Mouse (Mus musculus) liver, embryonic 16.5 days (tissue): ENCODE measurements around the gene Thap7. TPM values are rescaled to one million over a fixed set of nuclear protein-coding genes. Genes with fewer than 3 reads are reported as not detected.

Experiments
- ATAC-seq: fragments of 200-750 bp; cut with Nextera tagmentation; 2 replicates; pipeline ENCODE4 v1.8.0; 2017; ENCODE audit warnings: low read depth, mild to moderate bottlenecking, moderate number of reproducible peaks, moderate library complexity
- H3K27ac ChIP-seq: fragments of 300-500 bp; sonication (generic); 2 replicates; pipeline ENCODE4 v1.5.1; 2014; ENCODE audit warnings: mild to moderate bottlenecking, low read length
- H3K27me3 ChIP-seq: fragments of 300-500 bp; sonication (generic); 2 replicates; pipeline ENCODE4 v1.6.1; 2014; ENCODE audit warnings: low read depth, low read length, mixed read lengths; ENCODE audit not compliant: control insufficient read depth, insufficient read depth
- H3K36me3 ChIP-seq: fragments of 300-500 bp; sonication (generic); 2 replicates; pipeline ENCODE4 v1.6.1; 2014; ENCODE audit warnings: mild to moderate bottlenecking; ENCODE audit not compliant: control insufficient read depth, insufficient read depth
- H3K4me1 ChIP-seq: fragments of 300-500 bp; sonication (generic); 2 replicates; pipeline ENCODE4 v1.6.1; 2014; ENCODE audit warnings: low read depth, low read length, mixed read lengths; ENCODE audit not compliant: control insufficient read depth
- H3K4me2 ChIP-seq: fragments of 300-500 bp; sonication (generic); 2 replicates; pipeline ENCODE4 v1.6.1; 2014; ENCODE audit warnings: low read depth, low read length, mixed read lengths
- H3K4me3 ChIP-seq: fragments of 300-500 bp; sonication (generic); 2 replicates; pipeline ENCODE4 v1.5.1; 2014; ENCODE audit warnings: low read depth, mild to moderate bottlenecking, low read length
- H3K9ac ChIP-seq: fragments of 300-500 bp; sonication (generic); 2 replicates; pipeline ENCODE4 v1.6.1; 2014; ENCODE audit warnings: low read depth, low read length
- H3K9me3 ChIP-seq: fragments of 300-500 bp; sonication (generic); replicated peaks from 2 replicates; pipeline ENCODE4 v1.6.1; 2016; ENCODE audit warnings: low read length; ENCODE audit not compliant: control insufficient read depth
- WGBS: fragments of 180-500 bp; shearing (Covaris S2); extraction: QIAGEN DNeasy Blood & Tissue Kit; methylation state at CpG from one replicate; pipeline ENCODE4 v1.1.7; 2014; ENCODE audit not compliant: insufficient replicate concordance; 5-methylcytosine and 5-hydroxymethylcytosine counted together
- polyA plus RNA-seq: library from polyadenylated mRNA; unstranded; fragments of >200 nt; fragmentation: Nextera tagmentation; extraction: Ambion mirVana; gene quantifications from 2 replicates; pipeline ENCODE4 v1.2.1, GENCODE M21; 2015

The Thap7 gene
- polyA plus RNA-seq, 1 experiment from 2014 or later, result 21.1 TPM

DNA sequence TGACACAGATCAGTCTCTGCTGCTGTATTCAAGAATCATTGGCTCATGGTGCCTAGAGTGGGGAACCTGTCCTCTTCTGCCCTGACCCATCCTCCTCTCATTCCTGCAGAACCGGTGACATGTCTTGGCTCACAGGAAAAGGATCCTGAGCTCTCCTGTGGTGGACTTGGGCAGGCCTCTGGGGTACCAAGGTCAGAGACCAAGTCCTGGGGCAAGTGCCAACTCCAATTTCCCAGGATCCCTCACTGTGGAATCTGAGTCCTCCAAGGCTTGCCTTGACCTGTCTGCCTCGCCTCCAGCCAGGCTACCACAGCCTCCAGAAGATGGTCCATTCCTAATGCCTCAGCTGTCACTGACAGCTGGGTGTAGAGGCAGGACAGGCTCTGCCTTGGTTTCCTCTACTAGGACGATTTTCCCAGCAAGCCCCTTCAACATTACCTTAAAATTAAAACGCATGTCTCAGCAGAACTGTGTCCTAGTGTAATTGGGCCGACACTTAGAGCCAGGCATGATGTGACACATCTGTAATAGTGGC is 23.9 kb downstream of the Thap7 start:
- Histone ChIP-seq H3K27ac (no peak overlapping the region), H3K4me2 (no peak overlapping the region), H3K9me3 (no peaks in the 10 kb centered on the region), H3K27me3 (peaks cover 2% of the 10 kb centered on the region; the same call in 1 of the 2 replicates), H3K36me3 (no peaks in the 10 kb centered on the region), H3K4me1 (peaks cover 18% of the 10 kb centered on the region), H3K9ac (no peak overlapping the region), H3K4me3 (no peak overlapping the region)
- WGBS, result 73% methylated on average over 5 of the region's 5 CpGs
- no peak for ATAC-seq

DNA sequence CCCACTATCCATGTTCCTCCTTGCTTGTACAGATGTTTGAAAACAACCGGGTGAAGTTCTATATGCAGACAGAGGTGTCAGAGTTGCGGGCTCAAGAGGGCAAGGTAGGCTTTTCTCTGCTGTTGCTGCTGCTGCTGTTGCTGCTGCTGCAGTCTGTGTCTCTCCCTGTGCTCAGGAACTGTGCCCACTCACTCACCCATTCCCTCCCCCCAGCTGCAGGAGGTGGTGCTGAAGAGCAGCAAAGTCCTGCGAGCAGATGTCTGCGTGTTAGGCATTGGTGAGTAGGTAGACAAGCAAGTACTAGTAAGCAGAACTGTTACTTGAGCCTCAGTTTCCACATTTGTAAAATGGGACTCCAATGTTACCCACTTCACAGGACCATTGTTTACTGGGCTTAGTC is 28.3 kb downstream of the Thap7 start:
- Histone ChIP-seq H3K9me3 (no peaks in the 10 kb centered on the region), H3K9ac (no peak overlapping the region), H3K36me3 (no peaks in the 10 kb centered on the region), H3K4me2 (no peak overlapping the region), H3K27ac (no peak overlapping the region), H3K27me3 (peaks cover 2% of the 10 kb centered on the region; the same call in 1 of the 2 replicates), H3K4me3 (no peak overlapping the region), H3K4me1 (no peaks in the 10 kb centered on the region)
- ATAC-seq, result no peak
- WGBS, result 56% methylated on average over 4 of the region's 4 CpGs

- H3K4me1 ChIP-seq, result no peaks in the 10 kb centered on the region
- H3K4me2 ChIP-seq, result no peak overlapping the region
- ATAC-seq, result no peak
- H3K4me3 ChIP-seq, result no peak overlapping the region
- no peaks in the 10 kb centered on the region for H3K36me3 ChIP-seq
- 50% methylated on average over 10 of the region's 10 CpGs for WGBS
- no peak overlapping the region for H3K27ac ChIP-seq
- peaks cover 2% of the 10 kb centered on the region; the same call in 1 of the 2 replicates for H3K27me3 ChIP-seq
- no peaks in the 10 kb centered on the region for H3K9me3 ChIP-seq
- no peak overlapping the region for H3K9ac ChIP-seq
Observed at GRCm38 (mm10) chr16:17499249-17499883, 31.6 kb downstream of the Thap7 start.

GRCm38 (mm10) chr16:17496499-17497305 is 34.2 kb downstream of the Thap7 start:
- no peaks in the 10 kb centered on the region for H3K4me1 ChIP-seq
- H3K27me3 ChIP-seq, result no peaks in the 10 kb centered on the region
- H3K36me3 ChIP-seq, result no peaks in the 10 kb centered on the region
- no peak overlapping the region for H3K4me2 ChIP-seq
- no peak for ATAC-seq
- WGBS, result 56% methylated on average over 2 of the region's 2 CpGs
- no peaks in the 10 kb centered on the region for H3K9me3 ChIP-seq
- H3K27ac ChIP-seq, result no peak overlapping the region
- no peak overlapping the region for H3K9ac ChIP-seq
- H3K4me3 ChIP-seq, result no peak overlapping the region

- peaks cover 13% of the 10 kb centered on the region for H3K27me3 ChIP-seq
- no peak overlapping the region for H3K4me3 ChIP-seq
- H3K27ac ChIP-seq, result no peak overlapping the region
- WGBS, result 45% methylated on average over 5 of the region's 5 CpGs
- H3K4me1 ChIP-seq, result peaks cover 13% of the 10 kb centered on the region
- no peak for ATAC-seq
- H3K4me2 ChIP-seq, result no peak overlapping the region
- H3K9me3 ChIP-seq, result no peaks in the 10 kb centered on the region
- no peaks in the 10 kb centered on the region; the same call in 1 of the 2 replicates for H3K36me3 ChIP-seq
- no peak overlapping the region for H3K9ac ChIP-seq
Observed at GRCm38 (mm10) chr16:17491896-17492561, 38.9 kb downstream of the Thap7 start.

DNA sequence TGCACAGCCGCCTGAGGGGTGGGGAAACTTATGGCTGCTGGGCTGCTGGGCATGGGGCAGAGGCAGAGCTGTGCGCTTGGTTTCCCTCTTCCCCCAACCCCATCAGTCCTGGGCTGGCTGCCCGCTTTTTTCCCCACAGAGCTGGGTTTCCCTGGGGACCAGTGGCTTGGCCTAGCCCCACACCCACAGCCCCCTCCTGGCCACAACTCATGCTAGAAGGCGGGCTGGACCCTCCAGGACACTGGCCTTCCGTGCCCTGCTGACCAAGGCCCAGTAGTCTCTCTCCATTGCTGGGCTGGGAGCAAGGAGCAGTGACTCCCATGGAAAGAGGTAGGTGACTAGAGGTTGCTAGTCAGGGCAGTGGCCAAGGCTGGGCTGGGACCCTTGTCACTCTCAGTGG is 39.8 kb downstream of the Thap7 start:
- no peak overlapping the region for H3K9ac ChIP-seq
- no peak overlapping the region for H3K4me2 ChIP-seq
- no peak for ATAC-seq
- no peak overlapping the region for H3K27ac ChIP-seq
- H3K4me3 ChIP-seq, result no peak overlapping the region
- 70% methylated on average over 5 of the region's 5 CpGs for WGBS
- peaks cover 13% of the 10 kb centered on the region for H3K4me1 ChIP-seq
- H3K36me3 ChIP-seq, result no peaks in the 10 kb centered on the region; the same call in 1 of the 2 replicates
- H3K9me3 ChIP-seq, result no peaks in the 10 kb centered on the region
- H3K27me3 ChIP-seq, result peaks cover 13% of the 10 kb centered on the region

GRCm38 (mm10) chr16:17489469-17490111 is 41.3 kb downstream of the Thap7 start, which contains the start of gene Aifm3:
Aifm3 (plus strand) TSS chr16:17489611.
- Histone ChIP-seq H3K4me3 (peak within 1 kb of the TSS; percentile 61), H3K4me2 (peak within 1 kb of the TSS; percentile 79), H3K27me3 (peaks cover 13% of the 10 kb centered on the region), H3K27ac (no peak within 1 kb of the TSS; the same call in 1 of the 2 replicates), H3K9ac (peak within 1 kb of the TSS; percentile 58), H3K36me3 (peaks cover 6% of the 10 kb centered on the region), H3K9me3 (no peaks in the 10 kb centered on the region), H3K4me1 (peaks cover 13% of the 10 kb centered on the region)
- WGBS, result 4% methylated on average over 42 of the region's 47 CpGs
- peak; percentile 83 for ATAC-seq
